Mouse (Mus musculus) retina, adult 2 months (tissue): ENCODE measurements around the gene Gstk1.

Experiments used
- DNase-seq: peaks from one replicate; pipeline ENCODE4 v3.0.0-alpha.2; 2012; ENCODE audit warnings: low read depth, low spot score

The Gstk1 gene

DNA sequence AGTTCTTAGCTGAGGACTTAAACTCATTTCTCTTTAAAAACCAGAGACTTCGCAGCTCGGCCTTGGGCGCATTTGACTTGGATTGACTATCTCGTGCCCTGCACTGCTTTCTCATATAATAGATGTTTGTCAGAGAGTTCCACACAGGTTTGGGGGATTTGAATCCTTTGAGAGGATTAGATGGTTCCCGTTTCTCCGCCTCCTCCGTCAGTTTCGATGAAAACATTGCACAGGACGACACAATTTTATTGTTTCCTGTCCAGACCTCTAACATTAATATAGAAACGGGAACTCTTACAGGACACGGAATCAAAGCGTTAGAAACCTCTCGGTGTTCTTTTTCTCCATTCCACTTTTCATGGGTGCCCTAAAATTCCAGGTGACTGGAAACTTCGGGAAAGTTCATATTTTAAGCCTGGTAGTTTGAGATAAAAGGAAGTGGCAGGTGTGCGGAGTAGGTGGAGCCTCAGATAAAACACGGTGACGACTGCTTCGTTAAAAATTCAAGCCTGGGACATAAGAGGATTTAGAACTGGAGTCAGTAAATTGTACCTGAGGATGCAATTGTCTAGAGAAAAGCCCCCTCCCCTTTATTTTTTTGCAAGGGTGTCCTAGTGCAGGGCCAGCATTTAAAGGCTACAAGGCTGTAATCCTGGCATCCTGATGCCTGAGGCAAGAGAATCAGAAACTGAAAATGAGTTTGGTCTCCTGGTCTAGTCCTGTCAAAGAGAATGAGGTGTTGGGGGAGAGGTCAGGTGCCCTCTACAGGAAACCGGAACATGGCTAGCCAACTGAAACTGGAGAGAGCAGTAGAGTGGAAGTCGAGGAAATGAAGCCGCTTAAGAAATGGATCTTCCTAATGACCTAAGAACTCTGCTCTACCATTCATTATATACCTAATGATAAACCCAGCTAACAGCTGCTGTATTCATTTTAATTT lies 19.9 kb downstream of the Gstk1 start:
- DNase-seq, result no peak

DNA sequence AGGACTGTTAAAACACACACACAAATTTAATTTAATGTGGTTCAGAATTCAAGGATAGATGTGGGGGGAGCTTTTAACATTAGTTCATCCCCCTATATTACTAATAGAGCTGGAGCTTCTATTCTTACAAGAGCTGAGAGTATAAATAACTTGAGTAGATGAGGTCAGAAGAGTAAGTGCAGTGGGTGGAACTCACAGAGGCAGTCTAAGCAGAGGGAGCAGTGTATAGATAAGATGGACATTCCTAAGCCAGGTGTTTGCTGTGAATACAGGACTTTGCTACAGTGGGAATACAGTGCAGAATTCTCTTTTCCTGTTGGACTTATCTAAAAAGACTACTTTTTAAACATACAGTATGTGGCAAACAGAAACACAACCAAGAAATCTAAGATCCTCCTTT lies 25.1 kb downstream of the Gstk1 start:
- DNase-seq, result no peak

DNA sequence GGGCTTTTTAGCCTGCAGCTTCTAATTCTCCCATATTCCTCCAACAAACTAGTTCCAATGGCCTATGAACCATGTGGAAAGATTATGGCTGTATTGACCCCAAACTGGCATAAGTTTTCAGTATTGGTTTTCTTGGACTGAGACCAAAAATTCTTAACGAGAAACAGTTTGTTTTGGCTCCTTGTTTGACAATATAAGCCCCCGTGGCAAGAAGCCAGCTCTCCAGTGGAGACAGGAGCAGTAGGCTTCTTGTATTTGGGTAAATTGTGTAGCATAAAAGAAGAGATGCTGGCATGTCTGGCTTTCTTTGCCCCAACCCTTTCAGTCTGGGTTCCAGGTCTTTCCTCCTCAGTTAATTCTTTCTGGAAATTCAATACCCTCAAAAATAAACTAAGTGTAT lies 30.4 kb downstream of the Gstk1 start:
- no peak for DNase-seq

DNA sequence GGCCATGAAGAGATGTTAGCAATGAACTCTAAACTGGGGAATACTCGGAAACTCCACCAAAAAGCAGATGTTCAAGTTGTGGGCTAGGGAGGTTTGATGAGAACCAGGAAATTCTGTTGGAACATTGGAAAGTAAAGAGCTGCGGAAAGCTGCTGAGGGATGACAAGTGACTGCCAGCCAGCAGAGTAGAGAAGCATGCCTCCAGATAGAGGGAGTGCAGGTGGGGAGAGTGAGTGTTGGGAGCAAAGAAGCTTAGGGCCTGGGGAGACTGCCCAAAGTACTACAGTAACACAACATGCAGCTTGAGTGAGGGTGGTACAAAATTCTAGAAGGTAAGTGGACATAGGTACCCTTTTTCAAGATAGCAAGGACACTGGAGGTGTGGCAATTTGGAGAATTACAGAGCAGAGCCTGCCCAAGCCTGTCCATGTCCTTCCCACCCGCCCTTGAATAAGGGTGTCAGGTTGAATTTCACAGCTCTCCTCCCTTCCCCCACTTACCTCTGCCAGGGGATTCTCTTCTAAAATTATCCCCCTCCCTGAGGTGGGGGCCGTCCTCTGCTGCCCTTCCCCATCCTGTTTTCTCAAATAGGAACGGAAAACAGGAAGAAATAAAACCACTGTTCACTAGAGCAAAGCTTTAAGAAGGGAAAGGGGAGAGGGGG lies 37.3 kb downstream of the Gstk1 start:
- DNase-seq, result no peak

DNA sequence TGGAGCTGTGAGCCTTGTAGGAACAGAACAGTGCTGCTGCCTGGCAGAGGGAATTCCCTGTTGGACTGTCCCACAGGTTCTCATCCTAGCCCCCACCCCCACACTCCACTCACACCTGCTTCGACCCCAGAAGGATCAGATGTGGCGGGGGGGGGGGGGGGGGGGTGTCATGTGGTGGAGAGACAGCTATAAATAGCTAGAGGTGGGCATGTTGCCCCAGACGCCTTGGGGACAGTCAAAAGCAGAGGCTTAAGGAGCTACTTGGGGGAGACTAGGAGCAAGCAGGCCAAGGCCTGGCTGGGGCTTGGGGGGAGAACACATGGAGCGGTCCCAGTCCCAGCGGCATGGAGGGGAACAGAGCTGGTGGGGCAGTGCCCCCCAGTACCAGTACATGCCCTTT lies 40.7 kb downstream of the Gstk1 start, which contains the start of gene Clcn1:
Gene Clcn1 (plus strand): TSS at position 238 of the 400 bp plus-strand sequence.
- no peak for DNase-seq

DNA sequence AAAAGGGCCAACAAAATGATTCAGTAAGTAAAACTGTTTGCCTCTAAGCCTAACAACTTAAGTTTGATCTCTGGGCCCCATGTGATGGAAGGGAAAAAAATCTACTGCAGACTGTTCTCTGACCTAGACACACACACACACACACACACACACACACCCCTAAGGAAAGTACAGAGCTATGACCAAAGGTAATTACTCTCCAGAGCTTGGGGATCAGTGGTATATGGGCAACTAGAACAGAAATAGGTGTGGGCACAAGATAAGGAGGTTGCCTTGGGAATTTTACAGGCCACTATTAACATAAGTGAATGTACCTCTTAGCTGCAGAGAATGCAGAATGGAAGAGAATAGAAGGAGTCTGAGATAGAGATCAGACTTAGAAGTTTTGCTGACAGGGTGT lies 41.8 kb downstream of the Gstk1 start:
- DNase-seq, result no peak

DNA sequence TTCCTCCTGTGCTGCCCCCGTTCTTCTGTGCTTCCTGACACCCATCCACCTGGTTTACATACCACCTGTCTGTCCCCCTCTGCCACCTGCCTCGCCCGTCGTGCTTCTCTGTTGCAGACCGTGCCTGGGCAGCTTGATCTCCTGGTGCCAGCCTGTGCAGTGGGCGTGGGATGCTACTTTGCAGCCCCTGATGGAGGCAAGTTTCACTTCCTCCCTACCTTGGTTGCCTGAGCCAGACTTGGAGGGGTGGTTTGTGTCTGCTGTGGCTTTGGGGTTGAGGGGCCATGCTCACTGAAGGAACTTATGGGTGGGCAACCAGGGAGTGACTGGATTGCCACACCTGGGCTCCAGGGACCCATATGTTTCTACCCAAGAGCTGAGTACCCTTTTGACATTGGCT lies 47.6 kb downstream of the Gstk1 start:
- DNase-seq, result no peak

DNA sequence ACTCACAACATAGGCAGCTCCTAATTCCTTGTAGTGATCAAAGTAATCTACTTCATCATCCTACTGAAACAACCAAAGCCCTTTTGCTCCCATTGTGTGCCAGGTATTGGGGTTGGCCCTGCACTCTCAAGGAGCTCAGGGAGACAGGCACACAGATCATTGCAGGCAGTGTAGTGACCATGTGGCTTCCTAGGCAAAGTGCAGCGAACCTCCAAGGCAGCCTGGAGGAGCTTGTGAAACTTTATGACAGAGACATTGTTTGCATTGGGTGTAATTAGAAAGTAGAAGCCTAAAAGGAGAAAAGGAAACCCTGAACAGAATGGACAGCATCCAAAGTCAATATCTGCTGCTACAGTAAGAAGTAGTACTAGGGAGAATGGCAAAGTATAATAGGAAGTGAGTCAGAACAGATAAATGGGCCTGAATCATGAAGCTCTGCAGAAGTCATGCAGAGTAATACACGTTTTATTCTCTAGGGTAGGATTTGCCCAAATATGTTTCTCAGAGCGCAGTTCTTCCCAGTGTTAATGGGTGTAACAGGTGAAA lies 49.9 kb downstream of the Gstk1 start:
- DNase-seq, result no peak

DNA sequence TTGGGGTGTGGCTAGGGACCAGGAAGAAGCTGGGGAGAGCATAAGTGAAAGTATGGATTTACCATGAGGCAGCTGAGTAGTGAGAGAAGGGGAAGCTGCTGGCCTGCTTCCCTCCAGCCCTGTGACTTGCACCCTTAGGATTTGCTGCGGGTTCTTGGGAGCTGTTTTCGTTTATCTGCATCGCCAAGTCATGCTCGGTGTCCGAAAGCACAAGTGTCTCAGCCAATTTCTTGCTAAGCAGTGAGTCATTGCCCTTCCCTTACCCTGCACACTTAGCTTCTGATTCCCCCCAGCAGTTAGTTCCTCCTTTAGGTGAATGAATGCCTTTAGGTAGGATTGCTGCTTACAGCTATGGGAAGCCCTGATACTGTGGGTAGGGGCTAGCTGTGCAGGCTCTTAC lies 53.6 kb downstream of the Gstk1 start:
- no peak for DNase-seq
